Mouse (Mus musculus): ENCODE measurements around the gene Snd1. TPM values are rescaled to one million over a fixed set of nuclear protein-coding genes. Genes with fewer than 3 reads are reported as not detected.
A peak's percentile ranks its signal among the peaks of the same experiment; 100 is the strongest.

Gene Snd1
- total and polyA plus RNA-seq, 3 experiments, result 83.7 to 377 (median 210) TPM

DNA sequence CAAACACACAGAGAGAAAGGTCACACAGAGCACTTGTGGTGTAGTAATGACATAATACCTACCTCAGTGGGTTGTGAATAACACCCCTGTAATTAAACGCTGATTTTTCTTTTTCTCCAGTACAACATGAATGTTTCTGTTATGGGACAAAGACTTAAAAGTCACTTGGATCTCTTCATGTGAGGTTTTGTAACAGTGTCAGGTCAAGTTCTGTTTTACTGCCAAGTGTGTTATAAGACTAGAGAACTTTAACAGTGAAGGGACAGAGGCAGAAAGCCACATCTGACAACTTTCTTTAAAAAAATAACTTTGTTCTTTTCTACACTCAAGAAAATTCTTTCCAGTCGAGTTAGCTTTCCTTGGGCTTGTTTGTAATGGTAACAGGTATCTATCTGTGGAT, 97.0 kb downstream of the Snd1 start:
- Histone ChIP-seq H3K4me1 (ENCODE audit: control insufficient read depth in 1 of 2, insufficient read depth in 2 of 2) (peaks cover 3 to 10% of the 10 kb centered on the region in 2 experiments), H3K27me3 (replicated peaks) (no peaks in the 10 kb centered on the region), H3K4me2 (ENCODE audit: insufficient read depth, low read depth, poor library complexity, severe bottlenecking) (no peak overlapping the region), H3K36me3 (replicated peaks in 1 of 2; ENCODE audit: control insufficient read depth in 1 of 2, insufficient read depth in 1 of 2, low read length in 1 of 2) (peaks cover 30 to 86% of the 10 kb centered on the region in 2 experiments), H3K79me2 (replicated peaks; ENCODE audit: control insufficient read depth, extremely low read depth, insufficient read depth, poor library complexity, severe bottlenecking) (peaks cover 29% of the 10 kb centered on the region), H3K27ac (ENCODE audit: insufficient read depth, low read depth) (no peak overlapping the region), H3K9me3 (replicated peaks; ENCODE audit: low read length) (no peaks in the 10 kb centered on the region), H3K4me3 (replicated peaks in 1 of 3; ENCODE audit: low read depth in 2 of 3, low read length in 2 of 3, poor library complexity in 1 of 3) (no peak overlapping the region), H3K9ac (ENCODE audit: insufficient read depth, low read depth) (no peak overlapping the region)
- dilution Hi-C loops (cut with MboI; ENCODE audit: extremely low pct_ligation_motif_present, extremely low pct_unique_long_range_greater_than_20kb, low sequenced_read_pairs) (no loop called here), in situ Hi-C loops (cut with MboI; ENCODE audit: low pct_ligation_motif_present, low pct_unique_long_range_greater_than_20kb, low sequenced_read_pairs) (loop anchor here (25.0 kb wide), 1 partner anchor 440 kb away; no protein-coding TSS in a partner anchor)
- TF ChIP-seq BHLHE40 (IDR thresholded peaks at IDR 0.05; ENCODE audit: low read depth, low read length) (no peak), EP300 (IDR thresholded peaks at IDR 0.05; ENCODE audit: low read length) (no peak), MAX (IDR thresholded peaks at IDR 0.05; ENCODE audit: low read length) (no peak), MYC (IDR thresholded peaks at IDR 0.05; ENCODE audit: low read depth, low read length) (no peak), TBP (conservative IDR thresholded peaks at IDR 0.05; ENCODE audit: low read depth, low read length) (no peak), ZC3H11A (IDR thresholded peaks at IDR 0.05; ENCODE audit: low read depth, low read length) (no peak), USF1 (IDR thresholded peaks at IDR 0.05; ENCODE audit: low read depth, low read length) (no peak), UBTF (IDR thresholded peaks at IDR 0.05; ENCODE audit: low read depth, low read length) (no peak), JUND (conservative IDR thresholded peaks at IDR 0.05; ENCODE audit: low read depth, low read length) (no peak), POLR2AphosphoS2 (IDR thresholded peaks at IDR 0.05; ENCODE audit: low read depth, low read length) (no peak), TCF12 (IDR thresholded peaks at IDR 0.05; ENCODE audit: low read depth, low read length) (no peak), KAT2A (IDR thresholded peaks at IDR 0.05; ENCODE audit: insufficient replicate concordance, low read length) (no peak), ZNF384 (IDR thresholded peaks at IDR 0.05; ENCODE audit: low read depth, low read length) (no peak), NRF1 (IDR thresholded peaks at IDR 0.05; ENCODE audit: low read depth, low read length) (no peak), GABPA (IDR thresholded peaks at IDR 0.05; ENCODE audit: insufficient replicate concordance, low read depth, low read length) (no peak), MEF2A (IDR thresholded peaks at IDR 0.05; ENCODE audit: borderline replicate concordance, low read depth, low read length) (no peak), CHD2 (IDR thresholded peaks at IDR 0.05; ENCODE audit: low read length) (no peak)
- DNase-seq (ENCODE audit: extremely low read depth), result no peak

DNA sequence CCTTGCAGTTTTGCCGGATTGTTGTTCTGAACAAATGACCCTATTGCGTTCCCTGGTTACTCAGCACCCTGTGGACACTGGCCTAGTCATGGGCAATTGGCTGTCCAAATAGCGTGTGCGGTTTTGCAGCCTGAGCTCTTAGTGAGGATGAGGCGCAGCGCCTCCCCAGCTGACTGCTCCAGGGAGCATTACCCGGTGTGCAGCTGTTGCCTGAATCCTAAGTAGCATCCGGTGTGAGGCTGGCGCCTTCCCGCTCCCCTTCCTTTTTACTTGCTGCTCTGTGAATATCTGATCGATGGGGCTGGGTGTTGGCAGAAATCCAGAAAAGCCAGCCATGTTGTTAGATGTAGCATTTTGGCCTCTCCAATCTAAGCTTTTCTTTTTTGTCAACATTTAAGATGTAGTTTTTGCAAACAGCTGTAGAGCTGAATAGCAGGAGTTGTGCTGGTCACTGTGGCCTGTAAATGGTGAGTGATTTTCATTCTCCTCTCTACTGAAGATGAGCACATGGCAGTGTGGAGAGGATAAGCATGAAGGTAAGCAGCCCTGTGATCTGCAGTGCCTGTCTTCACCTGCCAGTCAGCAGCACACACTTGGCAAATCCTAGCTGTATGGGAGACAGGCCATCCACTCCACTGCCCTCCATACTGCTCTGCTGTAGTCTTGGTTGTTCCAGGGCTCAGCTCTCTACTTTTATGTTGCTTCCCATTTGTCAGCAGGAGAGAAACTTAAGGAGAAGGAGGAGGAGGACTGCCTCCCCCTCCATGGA, 98.2 kb downstream of the Snd1 start:
- DNase-seq (ENCODE audit: extremely low read depth), result no peak

More for the DNA sequence above, 98.2 kb downstream of the Snd1 start:
- no peak overlapping the region for H3K9ac ChIP-seq (ENCODE audit: insufficient read depth, low read depth)
- H3K4me3 ChIP-seq (replicated peaks in 1 of 3; ENCODE audit: low read depth in 2 of 3, low read length in 2 of 3, poor library complexity in 1 of 3), result no peak overlapping the region
- H3K4me2 ChIP-seq (ENCODE audit: insufficient read depth, low read depth, poor library complexity, severe bottlenecking), result no peak overlapping the region
- peaks cover 23 to 77% of the 10 kb centered on the region in 2 experiments for H3K36me3 ChIP-seq (replicated peaks in 1 of 2; ENCODE audit: control insufficient read depth in 1 of 2, insufficient read depth in 1 of 2, low read length in 1 of 2)
- no peaks in the 10 kb centered on the region for H3K9me3 ChIP-seq (replicated peaks; ENCODE audit: low read length)
- TF ChIP-seq E2F4 (IDR thresholded peaks at IDR 0.05; ENCODE audit: insufficient replicate concordance, low read depth, low read length) (no peak), BHLHE40 (IDR thresholded peaks at IDR 0.05; ENCODE audit: low read depth, low read length) (no peak), SIN3A (IDR thresholded peaks at IDR 0.05; ENCODE audit: low read length) (no peak)
- H3K27me3 ChIP-seq (replicated peaks), result no peaks in the 10 kb centered on the region
- peaks cover 31% of the 10 kb centered on the region for H3K79me2 ChIP-seq (replicated peaks; ENCODE audit: control insufficient read depth, extremely low read depth, insufficient read depth, poor library complexity, severe bottlenecking)
- peaks cover 3 to 10% of the 10 kb centered on the region in 2 experiments for H3K4me1 ChIP-seq (ENCODE audit: control insufficient read depth in 1 of 2, insufficient read depth in 2 of 2)
- dilution Hi-C loops (cut with MboI; ENCODE audit: extremely low pct_ligation_motif_present, extremely low pct_unique_long_range_greater_than_20kb, low sequenced_read_pairs) (no loop called here), in situ Hi-C loops (cut with MboI; ENCODE audit: low pct_ligation_motif_present, low pct_unique_long_range_greater_than_20kb, low sequenced_read_pairs) (loop anchor here (25.0 kb wide), 1 partner anchor 439 kb away; no protein-coding TSS in a partner anchor)
- H3K27ac ChIP-seq (ENCODE audit: insufficient read depth, low read depth), result peak overlapping the region; percentile 38; the same call in 1 of the 2 replicates
